Mouse (Mus musculus): ENCODE measurements around the gene Wdfy3. TPM values are rescaled to one million over a fixed set of nuclear protein-coding genes. Genes with fewer than 3 reads are reported as not detected.
A peak's percentile ranks its signal among the peaks of the same experiment; 100 is the strongest.

Wdfy3 gene
- polyA plus RNA-seq, 2 experiments: 3.8 to 5.0 TPM

DNA sequence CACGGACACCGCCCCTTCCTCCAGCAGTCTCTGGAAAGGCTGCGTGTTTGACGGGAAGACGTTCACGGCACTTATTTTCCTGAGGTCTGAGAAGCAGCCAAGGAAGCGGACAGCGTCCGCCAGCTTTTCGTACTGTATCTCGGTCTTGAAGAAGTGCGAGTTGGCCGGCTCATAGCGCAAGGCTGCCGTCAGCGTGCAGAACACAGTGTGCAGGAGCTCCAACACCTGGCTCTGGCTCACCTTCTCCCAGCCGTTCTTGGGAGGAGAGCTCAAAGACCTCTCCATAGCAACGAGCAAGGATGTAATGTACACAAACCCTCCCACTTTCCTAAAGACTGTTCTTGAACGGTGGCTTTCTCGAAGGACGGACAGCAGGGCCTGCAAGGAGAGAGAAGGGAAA lies 132.4 kb downstream of the Wdfy3 start:
- Histone ChIP-seq H3K4me2 (ENCODE audit: low read depth) (no peak overlapping the region), H3K4me1 (replicated peaks; ENCODE audit: control insufficient read depth in 2 of 2, insufficient read depth in 2 of 2, low read length in 1 of 2) (no peaks in the 10 kb centered on the region), H3K27ac (no peak overlapping the region), H3K27me3 (ENCODE audit: control insufficient read depth, insufficient read depth, low read length) (no peaks in the 10 kb centered on the region), H3K9me3 (ENCODE audit: control insufficient read depth, low read length) (no peaks in the 10 kb centered on the region), H3K9ac (replicated peaks) (no peak overlapping the region), H3K36me3 (replicated peaks; ENCODE audit: control insufficient read depth, insufficient read depth, low read depth) (no peaks in the 10 kb centered on the region; the same call in none of the 2 replicates), H3K4me3 (ENCODE audit: insufficient read depth in 1 of 2, low read depth in 2 of 2, low read length in 2 of 2) (no peak overlapping the region)
- TF ChIP-seq CTCF (IDR thresholded peaks at IDR 0.05; ENCODE audit: low read depth) (no peak), EP300 (IDR thresholded peaks at IDR 0.05; ENCODE audit: low read depth) (no peak)
- no peak for ATAC-seq (ENCODE audit: insufficient read depth)
- DNase-seq (ENCODE audit: low read depth in 3 of 3, low spot score in 3 of 3): no peak
- WGBS (ENCODE audit: insufficient replicate concordance): 88% methylated on average over 21 of the region's 21 CpGs

GRCm38 (mm10) chr5:101935893-101936292 lies 133.8 kb downstream of the Wdfy3 start:
- no peak overlapping the region for H3K27ac ChIP-seq
- H3K4me1 ChIP-seq (replicated peaks; ENCODE audit: control insufficient read depth in 2 of 2, insufficient read depth in 2 of 2, low read length in 1 of 2): no peaks in the 10 kb centered on the region
- peak; percentile 31; the same call in 1 of the 2 replicates for ATAC-seq (ENCODE audit: insufficient read depth)
- H3K9ac ChIP-seq (replicated peaks): no peak overlapping the region
- H3K4me2 ChIP-seq (ENCODE audit: low read depth): no peak overlapping the region
- no peak overlapping the region for H3K4me3 ChIP-seq (ENCODE audit: insufficient read depth in 1 of 2, low read depth in 2 of 2, low read length in 2 of 2)
- H3K27me3 ChIP-seq (ENCODE audit: control insufficient read depth, insufficient read depth, low read length): no peaks in the 10 kb centered on the region
- H3K36me3 ChIP-seq (replicated peaks; ENCODE audit: control insufficient read depth, insufficient read depth, low read depth): no peaks in the 10 kb centered on the region; the same call in 1 of the 2 replicates
- DNase-seq (ENCODE audit: low read depth in 3 of 3, low spot score in 3 of 3): no peak
- WGBS (ENCODE audit: insufficient replicate concordance): 84% methylated on average over 16 of the region's 16 CpGs
- TF ChIP-seq CTCF (IDR thresholded peaks at IDR 0.05; ENCODE audit: low read depth) (no peak), EP300 (IDR thresholded peaks at IDR 0.05; ENCODE audit: low read depth) (no peak)
- H3K9me3 ChIP-seq (ENCODE audit: control insufficient read depth, low read length): no peaks in the 10 kb centered on the region

DNA sequence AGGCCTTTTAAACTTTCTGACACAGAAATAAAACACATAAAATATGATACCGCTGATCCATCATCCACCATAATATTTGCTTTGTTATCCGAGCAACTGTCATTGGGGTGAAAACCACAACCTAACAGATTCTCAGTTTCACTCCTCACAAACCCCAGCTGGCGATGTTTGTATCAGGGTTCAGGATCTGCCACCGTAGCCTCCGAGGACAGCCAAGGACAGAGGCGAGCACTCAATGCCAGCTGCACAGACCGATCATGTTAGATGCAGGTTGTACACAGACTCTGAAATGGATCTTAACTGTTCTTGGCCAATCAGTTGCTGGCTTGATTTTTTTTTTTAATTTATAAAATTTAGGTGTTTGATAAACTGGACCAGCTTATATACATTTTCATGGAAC lies 135.1 kb downstream of the Wdfy3 start:
- DNase-seq (ENCODE audit: low read depth in 3 of 3, low spot score in 3 of 3): no peak
- ATAC-seq (ENCODE audit: insufficient read depth): no peak
- H3K9me3 ChIP-seq (ENCODE audit: control insufficient read depth, low read length): no peaks in the 10 kb centered on the region
- no peaks in the 10 kb centered on the region; the same call in 1 of the 2 replicates for H3K36me3 ChIP-seq (replicated peaks; ENCODE audit: control insufficient read depth, insufficient read depth, low read depth)
- H3K4me3 ChIP-seq (ENCODE audit: insufficient read depth in 1 of 2, low read depth in 2 of 2, low read length in 2 of 2): no peak overlapping the region
- TF ChIP-seq EP300 (IDR thresholded peaks at IDR 0.05; ENCODE audit: low read depth) (no peak), CTCF (IDR thresholded peaks at IDR 0.05; ENCODE audit: low read depth) (no peak)
- H3K4me1 ChIP-seq (replicated peaks; ENCODE audit: control insufficient read depth in 2 of 2, insufficient read depth in 2 of 2, low read length in 1 of 2): no peaks in the 10 kb centered on the region
- no peak overlapping the region for H3K27ac ChIP-seq
- H3K9ac ChIP-seq (replicated peaks): no peak overlapping the region
- no peak overlapping the region for H3K4me2 ChIP-seq (ENCODE audit: low read depth)
- WGBS (ENCODE audit: insufficient replicate concordance): 78% methylated on average over 7 of the region's 7 CpGs
- H3K27me3 ChIP-seq (ENCODE audit: control insufficient read depth, insufficient read depth, low read length): no peaks in the 10 kb centered on the region

- no peak overlapping the region for H3K4me2 ChIP-seq (ENCODE audit: low read depth)
- DNase-seq (ENCODE audit: low read depth in 3 of 3, low spot score in 3 of 3): no peak
- no peaks in the 10 kb centered on the region for H3K9me3 ChIP-seq (ENCODE audit: control insufficient read depth, low read length)
- no peak for ATAC-seq (ENCODE audit: insufficient read depth)
- H3K36me3 ChIP-seq (replicated peaks; ENCODE audit: control insufficient read depth, insufficient read depth, low read depth): no peaks in the 10 kb centered on the region; the same call in 1 of the 2 replicates
- 80% methylated on average over 15 of the region's 15 CpGs for WGBS (ENCODE audit: insufficient replicate concordance)
- no peak for TF ChIP-seq EP300 (IDR thresholded peaks at IDR 0.05; ENCODE audit: low read depth)
- no peak for TF ChIP-seq CTCF (IDR thresholded peaks at IDR 0.05; ENCODE audit: low read depth)
- no peaks in the 10 kb centered on the region for H3K4me1 ChIP-seq (replicated peaks; ENCODE audit: control insufficient read depth in 2 of 2, insufficient read depth in 2 of 2, low read length in 1 of 2)
- no peak overlapping the region for H3K9ac ChIP-seq (replicated peaks)
- H3K27ac ChIP-seq: no peak overlapping the region
- H3K27me3 ChIP-seq (ENCODE audit: control insufficient read depth, insufficient read depth, low read length): no peaks in the 10 kb centered on the region
- H3K4me3 ChIP-seq (ENCODE audit: insufficient read depth in 1 of 2, low read depth in 2 of 2, low read length in 2 of 2): no peak overlapping the region
Observed at GRCm38 (mm10) chr5:101932971-101933810, 136.5 kb downstream of the Wdfy3 start.

GRCm38 (mm10) chr5:101931997-101932396 lies 137.7 kb downstream of the Wdfy3 start:
- Histone ChIP-seq H3K4me1 (replicated peaks; ENCODE audit: control insufficient read depth in 2 of 2, insufficient read depth in 2 of 2, low read length in 1 of 2) (no peaks in the 10 kb centered on the region), H3K9me3 (ENCODE audit: control insufficient read depth, low read length) (no peaks in the 10 kb centered on the region), H3K27ac (no peak overlapping the region), H3K9ac (replicated peaks) (no peak overlapping the region), H3K4me3 (ENCODE audit: insufficient read depth in 1 of 2, low read depth in 2 of 2, low read length in 2 of 2) (no peak overlapping the region), H3K27me3 (ENCODE audit: control insufficient read depth, insufficient read depth, low read length) (no peaks in the 10 kb centered on the region), H3K4me2 (ENCODE audit: low read depth) (no peak overlapping the region), H3K36me3 (replicated peaks; ENCODE audit: control insufficient read depth, insufficient read depth, low read depth) (no peaks in the 10 kb centered on the region; the same call in 1 of the 2 replicates)
- no peak for DNase-seq (ENCODE audit: low read depth in 3 of 3, low spot score in 3 of 3)
- peak; percentile 41 for TF ChIP-seq CTCF (IDR thresholded peaks at IDR 0.05; ENCODE audit: low read depth)
- no peak for TF ChIP-seq EP300 (IDR thresholded peaks at IDR 0.05; ENCODE audit: low read depth)
- ATAC-seq (ENCODE audit: insufficient read depth): no peak
- 55% methylated on average over 4 of the region's 4 CpGs for WGBS (ENCODE audit: insufficient replicate concordance)
